In genomic region chr5:50698084-50698483, GRCm38 (mm10) we compare ENCODE assay signal across 8 mouse cellular contexts.
DNase-seq lines count a peak whose midpoint lies in the region; ATAC-seq and TF ChIP-seq lines count a peak whose summit lies in the region.

No protein-coding gene starts in this region.

- no peak overlapping the region for H3K27ac ChIP-seq in forebrain, postnatal 0 days (ENCODE audit: low read depth, low read length)
- 0 out of 2 replicates have a peak overlapping the region, but pooled peaks have one; percentile 8 for H3K27ac ChIP-seq in neural tube, embryonic 11.5 days (ENCODE audit: low read depth, low read length)

- H3K36me3 ChIP-seq in forebrain, postnatal 0 days (ENCODE audit: insufficient read depth), result no peaks in the 10 kb centered on the region
- no peaks in the 10 kb centered on the region for H3K36me3 ChIP-seq in neural tube, embryonic 11.5 days (ENCODE audit: control insufficient read depth, insufficient read depth, low read length)

- no peak overlapping the region for H3K4me3 ChIP-seq in forebrain, postnatal 0 days (ENCODE audit: low read depth, low read length)
- H3K4me3 ChIP-seq in neural tube, embryonic 11.5 days (ENCODE audit: low read depth, low read length), result no peak overlapping the region

- peak; percentile 4 to 7 for DNase-seq in left cerebral cortex, postnatal 14 days (ENCODE audit: low spot score in 2 of 2)
- DNase-seq in left cerebral cortex, postnatal 36 days (ENCODE audit: low spot score in 2 of 2), result no peak
- peak; percentile 56 for DNase-seq in adipocyte (ENCODE audit: low spot score)
- DNase-seq in forebrain, postnatal 0 days, result peak; percentile 17
- peak; percentile 39 for DNase-seq in neural tube, embryonic 11.5 days (ENCODE audit: low spot score)
- DNase-seq in spleen, adult 12 weeks (ENCODE audit: low spot score), result no peak
- no peak for DNase-seq in urinary bladder, postnatal 14 days (ENCODE audit: low spot score)
- no peak for DNase-seq in left cerebral cortex, postnatal 25 days (ENCODE audit: low spot score in 2 of 2)

- peak; percentile 36; the same call in 1 of the 2 replicates for TF ChIP-seq CTCF in forebrain, postnatal 0 days (IDR thresholded peaks at IDR 0.05; ENCODE audit: low read depth)

- WGBS in forebrain, postnatal 0 days, result 16% methylated on average over 2 of the region's 2 CpGs
- WGBS in neural tube, embryonic 11.5 days, result 9% methylated on average over 2 of the region's 2 CpGs

- no peaks in the 10 kb centered on the region for H3K4me1 ChIP-seq in forebrain, postnatal 0 days (ENCODE audit: insufficient read depth)
- peaks cover 2% of the 10 kb centered on the region; the same call in 1 of the 2 replicates for H3K4me1 ChIP-seq in neural tube, embryonic 11.5 days (ENCODE audit: control insufficient read depth, insufficient read depth, low read length)

- intact Hi-C loops in left cerebral cortex, postnatal 14 days (cut with DNase I), result loop anchor here (10.0 kb wide), 1 partner anchor 223 kb away; no protein-coding TSS in a partner anchor
- intact Hi-C loops in left cerebral cortex, postnatal 36 days (cut with DNase I), result loop anchor here (10.0 kb wide), 1 partner anchor 223 kb away; no protein-coding TSS in a partner anchor
- intact Hi-C loops in left cerebral cortex, postnatal 25 days (cut with DNase I), result loop anchor here (5.0 kb wide), 1 partner anchor 221 kb away; no protein-coding TSS in a partner anchor

- H3K4me2 ChIP-seq in forebrain, postnatal 0 days (ENCODE audit: low read depth), result no peak overlapping the region
- H3K4me2 ChIP-seq in neural tube, embryonic 11.5 days (ENCODE audit: low read depth), result no peak overlapping the region

- no peaks in the 10 kb centered on the region for H3K9me3 ChIP-seq in forebrain, postnatal 0 days (ENCODE audit: low read length)
- H3K9me3 ChIP-seq in neural tube, embryonic 11.5 days (ENCODE audit: control insufficient read depth, low read length), result no peaks in the 10 kb centered on the region

- H3K9ac ChIP-seq in forebrain, postnatal 0 days, result no peak overlapping the region
- no peak overlapping the region for H3K9ac ChIP-seq in neural tube, embryonic 11.5 days (ENCODE audit: low read length)

- peak; percentile 32; the same call in 1 of the 2 replicates for ATAC-seq in forebrain, postnatal 0 days
- ATAC-seq in neural tube, embryonic 11.5 days (ENCODE audit: insufficient read depth, low FRiP score, low TSS enrichment), result peak; percentile 81

- H3K27me3 ChIP-seq in forebrain, postnatal 0 days (ENCODE audit: insufficient read depth, low read length), result no peaks in the 10 kb centered on the region
- no peaks in the 10 kb centered on the region for H3K27me3 ChIP-seq in neural tube, embryonic 11.5 days (ENCODE audit: control insufficient read depth, insufficient read depth, low read length)

Comparison
In these comparisons a context has a peak if more than half of its experiments do, and no peak if none do; other contexts are left out.
1. DNase-seq: peak in left cerebral cortex, postnatal 14 days (2 of 2), adipocyte (single experiment), forebrain, postnatal 0 days (single experiment) and neural tube, embryonic 11.5 days (single experiment); none in left cerebral cortex, postnatal 36 days (0 of 2), spleen, adult 12 weeks (single experiment), urinary bladder, postnatal 14 days (single experiment) and left cerebral cortex, postnatal 25 days (0 of 2).